Mouse (Mus musculus) thymus, adult 18-20 months (tissue): Measurements from ENCODE around the gene Cnfn.

Source experiments
- DNase-seq, 2 experiments: peaks; one replicate each; pipeline ENCODE4 v3.0.0; 2022; ENCODE audit warnings: mixed read lengths in 2 of 2

The Cnfn gene

DNA sequence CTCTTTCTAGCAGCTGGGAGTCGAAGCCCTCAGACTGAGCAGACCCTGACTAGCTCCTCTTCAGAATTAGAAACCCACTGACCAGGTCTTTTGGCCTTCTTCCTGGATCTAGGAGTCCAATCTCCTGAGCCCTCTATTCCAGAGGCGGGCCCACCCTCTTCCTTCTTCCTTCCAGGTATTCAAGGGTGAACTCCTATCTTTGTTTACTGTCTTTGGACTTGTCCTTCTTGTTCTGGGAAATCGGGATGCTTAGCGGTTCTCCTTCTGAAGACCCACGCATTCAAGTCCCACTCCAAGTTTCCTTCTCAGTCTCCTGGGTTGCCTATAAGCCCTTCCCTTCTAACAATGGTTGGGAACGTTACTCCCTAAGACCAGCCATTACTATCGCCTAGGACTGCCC lies 19.4 kb upstream of the Cnfn start:
- no peak for DNase-seq

DNA sequence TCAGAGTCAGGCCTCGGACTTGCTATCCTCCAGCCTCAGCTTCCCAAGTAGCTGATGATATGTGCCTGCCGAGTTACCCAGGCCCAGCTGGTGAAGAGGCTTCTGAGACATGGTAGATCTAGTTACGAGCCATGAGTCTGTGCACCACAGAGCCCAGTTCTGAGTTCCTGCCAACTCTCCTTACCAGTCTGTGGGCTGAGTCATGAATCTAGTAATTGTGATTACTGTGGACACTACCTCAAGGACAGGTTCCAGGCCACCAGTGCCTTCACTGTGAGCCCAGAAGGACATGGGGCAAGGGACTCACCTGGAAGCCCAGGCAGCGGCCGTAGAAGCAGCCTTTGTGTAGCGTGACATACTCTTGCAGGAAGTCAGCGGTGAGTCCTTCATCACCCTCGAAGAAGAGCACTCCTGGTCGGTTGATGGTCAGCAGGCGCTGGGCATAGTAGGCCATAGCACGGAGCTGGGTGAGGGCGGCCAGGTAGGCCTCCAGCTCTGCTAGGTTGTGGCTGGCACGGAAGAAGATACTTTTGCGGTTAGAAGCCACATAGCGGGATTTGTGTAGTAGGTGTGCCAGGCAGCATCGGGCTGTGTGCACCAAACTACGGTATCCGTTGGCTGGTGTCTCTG lies 18.4 kb upstream of the Cnfn start:
- DNase-seq, result no peak

DNA sequence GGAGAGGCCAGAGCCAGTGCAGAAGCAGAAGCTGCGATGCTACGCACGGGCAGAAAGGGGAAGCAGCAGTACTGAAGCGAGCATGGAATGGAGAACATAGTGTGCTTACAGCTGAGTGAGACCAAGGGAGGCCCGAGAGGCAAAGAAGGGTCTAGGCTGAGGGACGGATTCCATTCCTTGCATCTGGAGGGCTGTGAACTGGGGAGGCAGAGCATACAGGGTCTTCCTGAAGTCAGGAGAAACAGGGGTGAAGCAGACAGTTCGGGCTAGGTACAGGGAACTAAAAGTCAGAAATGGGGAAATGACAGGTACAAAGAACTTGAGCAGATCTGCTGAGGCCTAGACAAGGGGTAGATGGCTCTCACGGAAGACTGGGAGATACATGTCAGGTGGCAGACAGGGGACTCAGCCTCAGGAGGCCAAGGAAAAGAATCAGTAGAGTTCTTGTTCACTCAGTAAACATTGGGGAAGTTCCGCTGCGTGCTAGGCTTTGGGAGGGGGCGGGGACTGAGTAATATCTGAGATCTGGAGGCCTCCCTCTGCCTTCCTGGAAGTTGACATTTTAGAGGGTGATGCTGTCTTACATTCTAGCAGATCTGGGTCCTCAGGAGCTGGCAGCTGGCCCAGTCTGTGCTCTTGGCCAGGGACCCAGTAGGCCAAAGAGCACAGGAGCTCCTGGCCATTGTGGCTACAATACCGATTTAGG lies 16.5 kb upstream of the Cnfn start:
- DNase-seq, result no peak

DNA sequence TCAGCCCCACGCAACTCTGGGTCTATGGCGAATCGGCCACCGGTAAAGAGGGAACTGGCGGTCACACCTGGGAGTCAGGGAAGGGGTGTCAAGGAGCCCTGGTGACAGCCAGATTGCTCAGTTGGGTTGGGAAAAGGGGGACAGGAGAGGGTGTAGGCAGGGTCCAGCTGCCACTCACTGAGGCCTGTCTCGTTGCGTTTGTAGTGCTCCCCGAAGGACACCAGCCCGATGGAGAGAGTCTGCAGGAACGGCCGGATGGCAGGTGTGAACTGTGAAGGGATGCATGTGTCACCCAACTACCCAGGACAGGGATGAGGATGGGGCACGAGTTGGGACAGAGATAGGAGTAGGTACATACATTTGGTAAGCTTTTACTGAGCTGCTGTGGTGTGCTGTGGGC lies 15.7 kb upstream of the Cnfn start:
- no peak for DNase-seq

DNA sequence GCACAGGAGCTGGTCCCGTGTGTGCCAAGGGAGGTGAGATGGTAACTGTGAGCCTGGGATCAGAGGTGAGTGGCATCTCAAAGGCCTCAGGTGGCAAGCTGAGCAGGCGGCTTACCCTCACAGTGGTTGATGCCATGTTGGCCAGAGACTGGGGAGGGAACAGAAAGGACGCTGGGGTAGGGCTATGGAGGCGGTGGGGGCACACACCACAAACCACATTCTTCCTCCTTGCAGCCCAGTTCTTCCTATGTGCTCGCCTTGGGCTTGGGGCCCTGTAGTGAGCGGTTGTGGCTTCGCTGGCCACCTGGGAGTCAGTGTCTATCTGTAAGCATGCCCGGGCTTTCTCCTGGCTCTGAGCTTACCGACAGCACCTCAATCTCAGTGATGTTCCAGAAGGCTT lies 15.3 kb upstream of the Cnfn start:
- no peak for DNase-seq

DNA sequence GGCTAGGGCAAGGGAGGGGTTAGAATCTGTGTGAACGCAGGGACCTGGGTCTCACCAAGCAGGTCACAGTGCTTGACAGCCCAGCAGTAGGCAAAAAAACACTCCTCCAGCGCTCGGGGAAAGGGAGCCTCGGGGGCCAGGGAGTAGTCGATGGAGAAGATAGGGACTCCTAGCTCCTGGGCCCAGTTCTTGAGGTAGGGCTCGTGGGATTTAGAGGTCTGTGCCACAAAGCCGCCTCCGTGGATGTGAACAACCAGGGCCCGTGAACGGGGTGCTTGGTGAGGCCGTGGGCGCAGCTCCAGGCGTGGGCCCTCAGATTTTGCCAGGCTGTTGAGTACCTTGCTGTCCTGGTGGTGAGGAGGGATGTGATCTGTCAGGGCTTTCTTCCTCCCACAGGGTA lies 14.8 kb upstream of the Cnfn start:
- DNase-seq, result no peak

DNA sequence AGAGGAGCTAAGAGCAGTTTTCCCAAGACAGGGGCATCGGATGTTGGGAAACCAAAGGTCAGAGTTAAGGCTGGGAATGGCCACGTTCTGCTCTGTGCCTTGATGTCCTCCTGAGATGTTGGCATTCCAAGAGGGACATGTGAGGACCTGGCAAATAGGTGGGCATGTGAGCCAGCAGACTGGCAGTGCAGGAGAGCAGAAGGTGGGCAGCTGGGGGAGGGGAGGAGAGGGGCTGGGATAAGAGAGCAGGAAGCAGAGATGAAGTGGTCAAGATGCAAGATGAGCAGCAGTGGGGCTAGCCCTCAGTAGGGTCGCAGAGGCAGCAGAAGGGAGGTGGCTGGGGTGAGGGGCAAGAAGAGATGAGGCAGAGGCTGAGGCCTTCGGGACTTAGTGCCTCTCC lies 14.4 kb upstream of the Cnfn start:
- DNase-seq, result no peak

DNA sequence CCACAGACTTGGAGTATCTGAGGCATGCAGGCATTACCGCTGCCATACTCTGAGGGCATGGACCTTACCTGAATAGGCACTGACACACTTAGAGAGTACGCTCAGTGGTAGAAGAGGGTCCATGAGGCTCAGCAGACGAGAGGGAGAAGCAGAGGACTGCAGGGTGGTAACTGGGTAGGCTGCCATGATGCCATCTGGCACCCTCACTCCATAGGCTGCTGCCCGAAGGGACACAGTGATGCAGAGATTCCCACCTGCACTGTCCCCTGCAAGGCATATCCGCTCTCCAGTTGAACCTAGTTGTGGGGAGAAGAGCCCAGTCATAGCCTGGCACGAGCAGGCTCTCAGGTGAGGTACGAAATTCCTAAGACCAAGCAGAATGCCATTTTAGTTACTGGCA lies 13.9 kb upstream of the Cnfn start:
- DNase-seq, result no peak

DNA sequence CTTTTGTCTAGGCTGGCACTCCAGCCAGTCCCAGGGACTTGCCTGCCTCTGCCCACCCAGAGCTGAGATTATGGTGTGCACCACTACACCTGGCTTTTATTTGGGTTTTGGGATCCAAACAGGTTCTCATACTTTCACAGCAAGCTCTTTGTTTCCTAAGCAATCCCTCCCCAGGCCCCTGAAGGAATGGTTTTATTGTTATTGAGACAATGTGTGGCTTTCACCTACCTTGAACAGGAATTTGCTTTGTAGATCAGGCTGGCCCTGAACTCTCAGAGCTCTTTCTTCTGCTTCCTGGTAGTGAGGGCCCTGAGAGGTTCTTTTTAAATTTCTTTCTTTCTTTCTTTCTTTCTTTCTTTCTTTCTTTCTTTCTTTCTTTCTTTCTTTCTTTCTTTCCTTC lies 13.0 kb upstream of the Cnfn start:
- no peak for DNase-seq

DNA sequence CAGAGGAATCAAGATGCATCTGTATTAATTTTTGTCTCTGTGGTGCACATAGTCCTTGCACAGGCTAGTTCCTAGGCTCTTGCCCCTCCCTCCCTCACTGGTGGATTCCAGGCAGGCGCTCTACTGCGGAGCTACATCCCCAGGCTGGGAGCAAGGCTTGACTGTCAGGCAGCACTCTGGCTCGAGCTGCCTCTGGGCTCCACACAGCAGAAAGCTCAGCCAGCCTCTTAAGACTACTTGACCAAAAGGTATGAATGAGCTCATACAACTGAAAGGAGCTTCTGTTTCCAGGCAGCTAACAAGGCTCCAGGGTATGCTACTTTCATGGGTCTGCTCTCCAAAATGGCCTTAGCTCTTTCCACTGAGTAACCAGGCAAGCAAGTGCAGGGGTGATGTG lies 11.8 kb upstream of the Cnfn start:
- no peak for DNase-seq

DNA sequence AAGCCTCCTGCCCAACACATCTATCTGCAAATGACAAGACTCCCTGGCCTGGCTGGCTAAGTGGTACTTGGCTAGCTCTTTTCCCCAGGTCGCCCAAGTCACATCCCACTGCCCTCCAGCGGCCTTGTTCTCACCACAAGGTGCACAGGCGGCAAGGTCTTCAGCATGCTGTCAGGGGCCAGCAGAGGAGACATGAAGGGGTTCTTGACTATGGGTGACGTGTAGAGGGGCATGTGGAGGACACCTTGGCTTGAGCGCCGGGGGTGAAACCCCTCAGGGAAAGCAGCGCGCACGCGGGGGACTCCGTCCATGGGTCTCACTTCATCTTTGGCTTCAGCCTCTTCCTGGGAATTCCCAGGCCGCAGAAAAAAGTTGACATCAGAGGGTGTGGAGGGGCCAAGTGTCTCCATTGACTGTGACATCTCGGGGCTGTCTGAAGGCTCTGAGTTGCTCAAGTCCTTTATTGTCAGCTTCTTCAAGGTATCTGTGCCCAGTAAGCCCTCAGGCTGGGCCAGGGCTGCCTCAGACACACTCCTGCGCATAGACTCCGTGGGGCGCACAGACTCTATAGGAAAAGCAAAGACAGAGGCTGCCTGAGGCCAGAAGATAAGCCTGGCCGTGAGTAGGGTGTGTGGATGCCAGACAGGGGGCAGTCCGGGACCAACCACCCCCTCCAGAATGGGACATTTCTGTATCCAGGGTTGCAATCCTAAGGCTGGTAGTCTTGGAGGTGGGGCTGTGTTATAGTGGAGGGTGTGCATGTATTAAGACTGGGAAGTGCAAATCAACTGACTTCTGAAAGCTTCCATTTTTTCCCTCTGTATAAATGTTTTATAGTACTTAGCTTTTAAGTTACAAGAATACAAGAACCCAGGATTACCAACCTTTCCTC lies 11.1 kb upstream of the Cnfn start:
- DNase-seq, result peak in 1 of 2 experiments; percentile 34

DNA sequence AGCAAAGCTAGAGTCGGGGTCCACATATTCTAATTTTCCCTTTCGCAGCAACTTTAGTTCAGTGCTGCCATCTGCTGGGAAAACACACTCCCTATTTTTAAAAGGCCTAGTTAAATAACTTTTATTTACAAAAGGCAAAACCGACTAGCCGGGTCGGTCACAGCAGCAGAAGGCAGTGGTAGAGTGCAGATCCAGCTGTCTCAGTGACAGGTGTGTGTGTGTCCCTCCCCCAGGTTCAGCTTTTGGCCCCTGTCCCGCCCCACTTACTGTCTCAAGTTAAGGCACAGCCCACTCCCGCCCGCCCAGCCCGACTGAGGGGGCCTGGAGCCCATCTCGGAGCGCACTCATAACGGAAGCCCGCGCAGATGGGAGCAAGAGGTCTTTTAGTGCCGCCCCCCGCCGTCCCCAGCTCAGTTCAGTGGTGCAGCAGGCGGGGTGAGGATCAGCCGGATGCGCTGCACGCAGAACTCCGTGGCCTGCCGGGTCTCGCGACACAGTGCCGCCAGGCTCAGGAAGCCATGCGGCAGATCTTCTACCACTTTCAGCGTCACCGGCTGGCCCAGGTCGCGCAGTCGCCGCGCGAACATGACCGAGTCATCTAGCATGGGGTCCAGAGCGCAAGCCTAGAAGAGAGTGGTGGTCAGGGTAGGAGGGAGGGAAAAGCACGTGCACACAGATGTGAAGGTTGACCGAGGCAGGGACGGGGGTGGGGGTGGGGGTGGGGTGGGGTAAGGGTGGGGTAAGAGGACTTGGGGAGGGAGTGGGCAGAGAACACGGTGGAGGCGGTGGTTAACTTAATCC lies 10.2 kb upstream of the Cnfn start:
- peak; percentile 81 to 87 for DNase-seq

DNA sequence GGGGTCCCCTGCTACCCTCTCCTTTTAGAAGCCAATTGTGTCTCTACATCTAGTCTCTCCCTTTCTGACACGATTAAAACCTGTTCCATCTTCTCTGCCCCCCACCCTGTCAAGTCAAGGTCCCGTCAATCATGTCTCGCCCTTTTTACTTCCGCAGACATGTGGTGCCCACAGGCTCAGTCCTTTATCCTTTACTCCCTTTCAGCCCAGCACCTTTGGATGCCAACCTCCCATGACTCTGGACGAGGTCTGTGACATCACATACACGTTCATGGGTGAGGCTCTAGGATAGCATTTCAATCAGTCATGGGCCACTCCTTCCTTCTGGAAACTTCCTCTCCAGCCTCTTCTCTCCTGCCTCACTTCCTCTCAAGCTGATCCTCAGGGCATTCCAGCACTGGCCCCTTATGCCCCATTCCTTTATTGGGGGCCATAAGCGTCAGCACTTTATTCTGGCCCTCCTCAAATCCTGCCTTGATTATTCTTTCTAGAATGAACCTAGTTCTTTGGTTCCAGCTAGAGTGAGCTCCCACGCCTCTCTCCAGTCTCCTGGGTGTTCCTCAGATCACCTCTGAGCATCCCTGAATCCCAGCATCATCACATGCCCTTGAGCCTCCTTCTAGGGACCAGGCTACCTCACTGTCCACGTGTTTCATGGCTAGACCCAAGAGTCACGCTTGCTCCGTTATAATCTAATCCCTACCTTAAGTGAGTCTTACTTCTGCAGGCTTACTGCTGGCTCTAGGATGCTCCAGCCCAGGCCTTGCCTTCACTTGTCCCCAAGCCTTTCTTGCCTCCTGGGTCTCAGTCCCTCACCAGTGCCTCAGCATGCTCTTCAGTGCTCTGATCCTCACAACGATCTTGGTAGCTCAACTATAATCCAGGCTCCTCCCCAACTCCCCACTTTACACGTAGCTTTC lies 8.9 kb upstream of the Cnfn start:
- DNase-seq, result no peak

DNA sequence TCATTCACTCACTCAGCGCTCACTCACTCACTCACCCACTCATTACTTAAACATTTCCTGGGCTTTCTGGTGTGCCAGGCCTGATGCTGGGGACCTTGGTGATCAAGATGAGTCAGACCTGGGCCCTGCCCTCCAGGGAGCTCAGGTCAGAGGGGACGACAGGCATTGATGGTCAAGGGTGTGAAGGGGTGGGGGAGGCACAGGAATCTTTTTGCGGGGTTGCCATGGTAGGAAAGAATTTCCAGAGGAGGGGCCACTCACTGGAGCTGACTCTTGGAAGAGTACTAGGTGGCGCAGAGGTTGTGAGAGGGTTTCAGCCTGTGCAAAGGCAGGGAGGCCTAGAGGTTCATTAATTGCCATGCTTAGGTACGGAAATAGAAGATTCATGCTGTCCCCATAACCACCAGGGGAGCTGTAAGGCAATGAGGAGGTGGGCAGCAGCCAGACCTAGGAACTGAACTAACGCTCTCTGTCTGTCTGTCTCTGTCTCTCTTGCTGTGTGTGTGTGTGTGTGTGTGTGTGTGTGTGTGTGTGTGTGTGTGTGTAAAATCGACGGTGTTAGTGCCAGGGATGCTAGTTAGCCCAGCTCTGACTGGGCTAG lies 7.7 kb upstream of the Cnfn start:
- DNase-seq, result no peak

DNA sequence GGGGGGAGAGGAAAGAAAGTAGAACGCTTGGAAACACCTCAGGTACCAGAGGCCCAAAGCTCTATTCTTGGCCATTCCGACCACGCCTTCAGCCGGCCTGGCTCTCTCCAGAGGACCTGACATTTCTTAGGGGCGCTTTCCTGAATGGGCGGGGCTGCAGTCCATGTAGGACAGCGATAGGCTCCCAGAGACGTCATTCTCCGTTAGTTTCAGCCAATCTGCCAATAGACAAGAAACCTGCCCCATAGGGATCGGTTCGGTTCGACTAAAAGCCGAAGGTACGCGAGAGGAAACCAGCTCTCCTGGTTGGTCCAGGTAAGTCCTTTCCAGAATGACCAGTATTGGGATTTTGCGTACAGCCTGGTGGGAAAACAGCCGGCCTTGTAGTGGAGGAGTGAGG lies 7.0 kb upstream of the Cnfn start:
- no peak for DNase-seq

DNA sequence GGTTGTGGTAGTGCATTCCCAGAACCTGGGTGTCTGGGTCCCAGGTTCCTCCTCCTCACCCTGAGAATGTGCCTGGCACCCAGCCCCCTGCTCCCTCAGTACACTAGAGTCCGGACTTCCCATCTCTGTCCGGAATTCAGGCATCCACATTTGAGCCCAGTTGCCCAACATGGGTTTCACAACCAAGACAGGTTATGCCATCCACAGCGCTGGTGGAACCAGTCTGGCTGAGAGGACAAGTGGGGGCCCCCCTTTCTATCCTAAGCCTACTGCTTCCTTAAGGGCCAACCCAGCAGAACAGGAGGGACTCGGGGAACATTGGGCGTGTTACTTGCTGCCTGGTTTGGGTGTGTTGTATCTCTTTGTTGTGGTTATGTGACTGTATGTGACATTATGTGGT lies 2.9 kb upstream of the Cnfn start:
- no peak for DNase-seq

DNA sequence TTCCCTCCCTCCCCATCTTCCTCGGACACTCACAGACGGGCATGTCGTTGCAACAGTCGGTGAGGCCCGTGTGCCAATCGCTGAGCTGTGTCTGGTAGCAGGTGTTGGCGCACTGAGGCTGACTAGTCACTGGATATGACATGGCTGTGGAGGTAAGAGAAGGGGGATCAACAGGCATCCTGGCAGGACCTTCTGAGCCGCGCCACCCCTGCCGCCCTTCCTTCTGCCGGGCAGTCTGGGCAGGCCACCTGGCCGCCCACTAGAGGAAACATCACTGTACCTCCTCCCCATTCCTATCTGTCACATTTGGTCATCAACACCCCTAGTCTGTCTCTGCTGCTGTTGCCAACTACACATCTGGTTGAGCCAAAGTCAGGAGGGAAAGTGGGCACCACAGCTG lies 1.2 kb downstream of the Cnfn start:
- no peak for DNase-seq

DNA sequence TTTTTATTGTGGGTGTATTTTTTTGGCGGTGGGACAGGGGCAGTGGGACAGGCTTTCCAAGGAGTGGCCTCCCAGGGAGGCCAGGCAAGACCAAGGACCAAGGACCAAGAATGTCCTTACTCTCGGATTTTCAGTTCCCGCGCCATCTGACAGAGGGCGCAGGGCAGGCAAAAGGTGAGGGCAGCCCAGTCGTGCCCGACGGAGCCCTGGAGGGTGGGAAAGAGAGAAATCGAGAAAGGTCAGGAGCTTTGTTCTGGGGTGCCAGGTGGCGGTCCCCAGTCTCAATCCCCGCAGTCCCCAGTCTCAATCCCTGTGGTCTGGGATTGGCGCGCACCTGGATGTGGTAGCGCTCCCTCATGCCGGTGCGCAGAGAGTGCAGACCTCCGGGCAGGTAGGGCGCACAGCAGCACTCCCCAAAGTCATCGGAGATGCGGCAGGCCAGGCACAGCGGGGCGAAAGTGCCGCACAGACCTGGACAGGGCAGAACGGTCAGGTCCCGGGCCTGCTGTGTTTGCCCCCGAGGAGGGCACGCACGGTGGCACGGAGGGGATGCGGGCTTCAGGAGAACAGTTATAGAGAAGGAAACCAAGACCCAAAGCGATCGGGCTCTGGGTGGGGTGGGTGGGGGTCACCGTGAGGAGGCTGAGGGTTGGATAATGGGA lies 1.8 kb downstream of the Cnfn start:
- DNase-seq, result no peak

DNA sequence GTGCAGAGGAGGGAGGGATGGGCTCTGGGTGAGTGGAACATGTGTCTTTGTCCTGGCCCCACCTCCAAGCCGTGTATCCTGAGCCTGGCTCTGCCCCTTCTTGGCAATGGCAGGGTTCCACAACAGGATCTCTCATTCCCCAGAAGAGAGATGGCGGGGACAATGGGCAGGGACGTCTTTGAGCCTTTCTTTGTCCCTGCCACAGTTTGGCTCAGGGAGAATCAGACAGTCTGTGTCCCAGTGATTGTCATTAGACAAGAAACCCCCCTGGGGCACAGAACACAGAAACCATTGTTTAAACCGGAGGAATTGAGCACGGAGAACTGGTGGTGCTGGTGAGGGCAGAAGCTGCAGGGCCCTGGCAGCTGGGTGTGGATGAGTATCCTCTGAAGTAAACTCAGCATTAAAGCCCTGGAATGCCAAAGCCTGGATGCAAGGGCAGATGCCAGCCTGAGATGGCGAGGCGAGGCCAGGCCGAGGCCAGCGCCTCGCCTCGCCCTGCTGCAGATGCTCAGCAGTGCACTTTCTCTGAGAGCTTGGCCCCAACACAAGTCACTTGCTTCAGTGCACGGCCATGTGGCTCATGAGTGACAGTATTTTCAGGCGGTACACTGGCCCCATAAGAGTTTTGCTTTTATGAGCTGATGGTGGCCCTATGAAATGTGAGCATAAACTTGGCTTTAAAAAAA lies 3.4 kb downstream of the Cnfn start:
- no peak for DNase-seq

DNA sequence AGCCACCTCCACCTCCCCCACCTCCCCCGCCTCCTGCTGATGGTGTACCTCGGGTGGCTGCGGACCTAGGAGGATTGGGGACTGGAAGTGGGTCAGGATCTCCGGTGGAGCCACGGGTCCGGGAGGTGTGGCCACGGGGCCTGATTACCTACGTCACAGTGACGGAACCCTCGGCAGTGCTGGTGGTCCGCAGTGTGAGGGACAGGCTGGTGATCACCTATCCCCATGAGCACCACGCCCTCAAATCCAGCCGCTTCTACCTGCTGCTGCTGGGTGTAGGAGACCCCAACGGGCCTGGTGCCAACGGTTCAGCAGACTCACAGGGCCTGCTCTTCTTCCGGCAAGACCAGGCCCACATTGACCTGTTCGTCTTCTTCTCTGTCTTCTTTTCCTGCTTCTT lies 5.9 kb downstream of the Cnfn start:
- no peak for DNase-seq
